Mouse (Mus musculus): Measurements from ENCODE around the gene Csmd2. TPM values are rescaled to one million over a fixed set of nuclear protein-coding genes. Genes with fewer than 3 reads are reported as not detected.

Csmd2 gene
- polyA plus RNA-seq, 1 experiment from 2014 or later = 0.07 TPM

GRCm38 (mm10) chr4:128325511-128325910 lies 337.9 kb downstream of the Csmd2 start:
- no peak for ATAC-seq
- no peaks in the 10 kb centered on the region for H3K27me3 ChIP-seq (replicated peaks)
- no peak overlapping the region for H3K9ac ChIP-seq
- H3K27ac ChIP-seq = no peak overlapping the region
- 45% methylated on average over 2 of the region's 2 CpGs for WGBS (ENCODE audit: insufficient replicate concordance)
- H3K4me1 ChIP-seq = no peaks in the 10 kb centered on the region
- no peak overlapping the region for H3K4me2 ChIP-seq
- H3K36me3 ChIP-seq = no peaks in the 10 kb centered on the region
- no peak overlapping the region for H3K4me3 ChIP-seq
- peaks cover 3% of the 10 kb centered on the region; the same call in 1 of the 2 replicates for H3K9me3 ChIP-seq (replicated peaks)

GRCm38 (mm10) chr4:128326755-128327154 lies 339.1 kb downstream of the Csmd2 start:
- no peak overlapping the region for H3K4me2 ChIP-seq
- no peak overlapping the region for H3K9ac ChIP-seq
- H3K9me3 ChIP-seq (replicated peaks) = peaks cover 3% of the 10 kb centered on the region; the same call in 1 of the 2 replicates
- no peaks in the 10 kb centered on the region for H3K4me1 ChIP-seq
- H3K36me3 ChIP-seq = no peaks in the 10 kb centered on the region
- 50% methylated on average over 4 of the region's 4 CpGs for WGBS (ENCODE audit: insufficient replicate concordance)
- no peak overlapping the region for H3K27ac ChIP-seq
- no peak for ATAC-seq
- no peaks in the 10 kb centered on the region for H3K27me3 ChIP-seq (replicated peaks)
- no peak overlapping the region for H3K4me3 ChIP-seq

- Histone ChIP-seq H3K27me3 (replicated peaks) (no peaks in the 10 kb centered on the region), H3K4me2 (no peak overlapping the region), H3K27ac (no peak overlapping the region), H3K36me3 (no peaks in the 10 kb centered on the region), H3K9me3 (replicated peaks) (peaks cover 3% of the 10 kb centered on the region; the same call in 1 of the 2 replicates), H3K4me1 (no peaks in the 10 kb centered on the region), H3K4me3 (no peak overlapping the region), H3K9ac (no peak overlapping the region)
- 59% methylated on average over 6 of the region's 6 CpGs for WGBS (ENCODE audit: insufficient replicate concordance)
- no peak for ATAC-seq
Observed at GRCm38 (mm10) chr4:128327421-128327820, 339.8 kb downstream of the Csmd2 start.

- H3K27me3 ChIP-seq (replicated peaks) = no peaks in the 10 kb centered on the region
- peaks cover 3% of the 10 kb centered on the region; the same call in 1 of the 2 replicates for H3K9me3 ChIP-seq (replicated peaks)
- H3K4me3 ChIP-seq = no peak overlapping the region
- no peak overlapping the region for H3K27ac ChIP-seq
- H3K4me1 ChIP-seq = no peaks in the 10 kb centered on the region
- H3K4me2 ChIP-seq = no peak overlapping the region
- ATAC-seq = no peak
- no peaks in the 10 kb centered on the region for H3K36me3 ChIP-seq
- no peak overlapping the region for H3K9ac ChIP-seq
- WGBS (ENCODE audit: insufficient replicate concordance) = 70% methylated on average over 9 of the region's 9 CpGs
Observed at GRCm38 (mm10) chr4:128330519-128330918, 342.9 kb downstream of the Csmd2 start.

- Histone ChIP-seq H3K9me3 (replicated peaks) (no peaks in the 10 kb centered on the region), H3K36me3 (no peaks in the 10 kb centered on the region), H3K27ac (no peak overlapping the region), H3K4me1 (no peaks in the 10 kb centered on the region), H3K4me3 (no peak overlapping the region), H3K9ac (no peak overlapping the region), H3K4me2 (no peak overlapping the region), H3K27me3 (replicated peaks) (no peaks in the 10 kb centered on the region)
- 64% methylated on average over 7 of the region's 7 CpGs for WGBS (ENCODE audit: insufficient replicate concordance)
- no peak for ATAC-seq
Observed at GRCm38 (mm10) chr4:128340457-128340856, 352.8 kb downstream of the Csmd2 start.

- H3K27me3 ChIP-seq (replicated peaks) = no peaks in the 10 kb centered on the region
- 41% methylated on average over 7 of the region's 7 CpGs for WGBS (ENCODE audit: insufficient replicate concordance)
- no peak overlapping the region for H3K9ac ChIP-seq
- H3K36me3 ChIP-seq = no peaks in the 10 kb centered on the region
- H3K27ac ChIP-seq = no peak overlapping the region
- H3K4me3 ChIP-seq = no peak overlapping the region
- no peak overlapping the region for H3K4me2 ChIP-seq
- no peaks in the 10 kb centered on the region for H3K9me3 ChIP-seq (replicated peaks)
- H3K4me1 ChIP-seq = no peaks in the 10 kb centered on the region
- no peak for ATAC-seq
Observed at GRCm38 (mm10) chr4:128341315-128341714, 353.7 kb downstream of the Csmd2 start.

- no peak overlapping the region for H3K4me2 ChIP-seq
- WGBS (ENCODE audit: insufficient replicate concordance) = 15% methylated on average over 1 of the region's 1 CpGs
- no peaks in the 10 kb centered on the region for H3K9me3 ChIP-seq (replicated peaks)
- H3K27me3 ChIP-seq (replicated peaks) = no peaks in the 10 kb centered on the region
- no peaks in the 10 kb centered on the region for H3K36me3 ChIP-seq
- H3K4me1 ChIP-seq = no peaks in the 10 kb centered on the region
- no peak for ATAC-seq
- no peak overlapping the region for H3K9ac ChIP-seq
- H3K27ac ChIP-seq = no peak overlapping the region
- H3K4me3 ChIP-seq = no peak overlapping the region
Observed at GRCm38 (mm10) chr4:128342208-128342607, 354.6 kb downstream of the Csmd2 start.

GRCm38 (mm10) chr4:128358751-128359150 lies 371.1 kb downstream of the Csmd2 start:
- peaks cover 12% of the 10 kb centered on the region; the same call in 1 of the 2 replicates for H3K9me3 ChIP-seq (replicated peaks)
- no peaks in the 10 kb centered on the region for H3K4me1 ChIP-seq
- ATAC-seq = no peak
- no peak overlapping the region for H3K4me3 ChIP-seq
- H3K9ac ChIP-seq = no peak overlapping the region
- no peak overlapping the region for H3K4me2 ChIP-seq
- H3K27ac ChIP-seq = no peak overlapping the region
- WGBS (ENCODE audit: insufficient replicate concordance) = 76% methylated on average over 11 of the region's 11 CpGs
- no peaks in the 10 kb centered on the region for H3K27me3 ChIP-seq (replicated peaks)
- H3K36me3 ChIP-seq = no peaks in the 10 kb centered on the region

GRCm38 (mm10) chr4:128365851-128366250 lies 378.2 kb downstream of the Csmd2 start:
- no peak overlapping the region for H3K4me2 ChIP-seq
- H3K27ac ChIP-seq = no peak overlapping the region
- H3K36me3 ChIP-seq = no peaks in the 10 kb centered on the region
- ATAC-seq = no peak
- no peaks in the 10 kb centered on the region for H3K4me1 ChIP-seq
- H3K4me3 ChIP-seq = no peak overlapping the region
- peaks cover 16% of the 10 kb centered on the region; the same call in 1 of the 2 replicates for H3K9me3 ChIP-seq (replicated peaks)
- 56% methylated on average over 4 of the region's 4 CpGs for WGBS (ENCODE audit: insufficient replicate concordance)
- no peaks in the 10 kb centered on the region for H3K27me3 ChIP-seq (replicated peaks)
- H3K9ac ChIP-seq = no peak overlapping the region

GRCm38 (mm10) chr4:128368088-128368487 lies 380.4 kb downstream of the Csmd2 start:
- H3K4me2 ChIP-seq = no peak overlapping the region
- no peak overlapping the region for H3K4me3 ChIP-seq
- WGBS (ENCODE audit: insufficient replicate concordance) = 84% methylated on average over 6 of the region's 6 CpGs
- ATAC-seq = no peak
- no peak overlapping the region for H3K9ac ChIP-seq
- no peaks in the 10 kb centered on the region for H3K36me3 ChIP-seq
- peaks cover 23% of the 10 kb centered on the region; the same call in 1 of the 2 replicates for H3K9me3 ChIP-seq (replicated peaks)
- no peaks in the 10 kb centered on the region for H3K27me3 ChIP-seq (replicated peaks)
- H3K4me1 ChIP-seq = no peaks in the 10 kb centered on the region
- H3K27ac ChIP-seq = no peak overlapping the region

GRCm38 (mm10) chr4:128371766-128372165 lies 384.1 kb downstream of the Csmd2 start:
- 62% methylated on average over 5 of the region's 6 CpGs for WGBS (ENCODE audit: insufficient replicate concordance)
- Histone ChIP-seq H3K9ac (no peak overlapping the region), H3K4me1 (no peaks in the 10 kb centered on the region), H3K4me3 (no peak overlapping the region), H3K9me3 (replicated peaks) (peaks cover 20% of the 10 kb centered on the region; the same call in 1 of the 2 replicates), H3K27ac (no peak overlapping the region), H3K4me2 (no peak overlapping the region), H3K36me3 (no peaks in the 10 kb centered on the region), H3K27me3 (replicated peaks) (no peaks in the 10 kb centered on the region)
- ATAC-seq = no peak

- ATAC-seq = no peak
- Histone ChIP-seq H3K36me3 (no peaks in the 10 kb centered on the region), H3K4me3 (no peak overlapping the region), H3K9me3 (replicated peaks) (peaks cover 20% of the 10 kb centered on the region; the same call in 1 of the 2 replicates), H3K9ac (no peak overlapping the region), H3K4me2 (no peak overlapping the region), H3K27me3 (replicated peaks) (no peaks in the 10 kb centered on the region), H3K4me1 (no peaks in the 10 kb centered on the region), H3K27ac (no peak overlapping the region)
- WGBS (ENCODE audit: insufficient replicate concordance) = 71% methylated on average over 6 of the region's 6 CpGs
Observed at GRCm38 (mm10) chr4:128373196-128373595, 385.5 kb downstream of the Csmd2 start.

- Histone ChIP-seq H3K27ac (no peak overlapping the region), H3K9me3 (replicated peaks) (peaks cover 14% of the 10 kb centered on the region; the same call in 1 of the 2 replicates), H3K9ac (no peak overlapping the region), H3K4me2 (no peak overlapping the region), H3K27me3 (replicated peaks) (no peaks in the 10 kb centered on the region), H3K36me3 (no peaks in the 10 kb centered on the region), H3K4me1 (no peaks in the 10 kb centered on the region), H3K4me3 (no peak overlapping the region)
- no peak for ATAC-seq
- WGBS (ENCODE audit: insufficient replicate concordance) = 65% methylated on average over 5 of the region's 5 CpGs
Observed at GRCm38 (mm10) chr4:128374051-128374450, 386.4 kb downstream of the Csmd2 start.

Data from liver, embryonic 12.5 days (tissue).